Mouse (Mus musculus): ENCODE measurements around the gene Atl1.
A peak's percentile ranks its signal among the peaks of the same experiment; 100 is the strongest.

GRCm38 (mm10) chr12:69962468-69962867 is 70.1 kb downstream of the Atl1 start:
- TF ChIP-seq POLR2A (IDR thresholded peaks at IDR 0.05; ENCODE audit: borderline replicate concordance, insufficient read depth, low read length) (no peak), CTCF (IDR thresholded peaks at IDR 0.05; ENCODE audit: borderline replicate concordance, insufficient read depth, low read depth, low read length) (peak; percentile 72)

All from cerebellum, adult 2 months (tissue).